Mouse (Mus musculus) MEL (cell line): ENCODE measurements at regions not wholly inside any gene's neighbourhood (a gene's known extent, or its start where the extent isn't known, plus 50 kb on each side); places are given as distances from the start of the nearest gene placed in this dataset.

ENCODE experiments used
- BHLHE40 ChIP-seq: IDR thresholded peaks from 2 replicates; pipeline ENCODE4 v1.6.1; 2012; ENCODE audit warnings: low read depth, mild to moderate bottlenecking, inconsistent platforms, low read length, improper control_type of control experiment, borderline replicate concordance
- CHD1 ChIP-seq: IDR thresholded peaks from 2 replicates; pipeline ENCODE4 v1.6.1; 2012; ENCODE audit warnings: low read depth, mild to moderate bottlenecking, inconsistent platforms, low read length, improper control_type of control experiment
- CTCF ChIP-seq, 3 experiments: IDR thresholded peaks in 2 of 3; conservative IDR thresholded peaks in 1 of 3; 2 replicates each; pipeline ENCODE4 v1.5.1; 2011 to 2012; ENCODE audit warnings: low read length in 3 of 3, low read depth in 2 of 3, mild to moderate bottlenecking in 2 of 3, improper control_type of control experiment in 1 of 3, inconsistent platforms in 1 of 3, mixed read lengths in 1 of 3, moderate library complexity in 1 of 3; ENCODE audit not compliant: control insufficient read depth in 1 of 3, insufficient read depth in 1 of 3, poor library complexity in 1 of 3, severe bottlenecking in 1 of 3
- GATA1 ChIP-seq: IDR thresholded peaks from 2 replicates; pipeline ENCODE4 v1.6.1; 2011; ENCODE audit warnings: low read depth, low read length, improper control_type of control experiment
- HCFC1 ChIP-seq: IDR thresholded peaks from 2 replicates; pipeline ENCODE4 v1.6.1; 2012; ENCODE audit warnings: low read depth, mild to moderate bottlenecking, inconsistent platforms, low read length, improper control_type of control experiment, moderate library complexity
- MAFK ChIP-seq: IDR thresholded peaks from 2 replicates; pipeline ENCODE4 v1.6.1; 2011; ENCODE audit warnings: low read depth, mild to moderate bottlenecking, low read length, improper control_type of control experiment, borderline replicate concordance
- MYC ChIP-seq: IDR thresholded peaks from 2 replicates; pipeline ENCODE4 v1.6.1; 2011; ENCODE audit warnings: low read depth, mild to moderate bottlenecking, low read length, improper control_type of control experiment, moderate library complexity
- POLR2A ChIP-seq, 2 experiments: IDR thresholded peaks; 2 replicates each; pipeline ENCODE4 v1.6.1; 2011 to 2012; ENCODE audit warnings: low read length in 2 of 2, mild to moderate bottlenecking in 2 of 2, control low read depth in 1 of 2, improper control_type of control experiment in 1 of 2, low read depth in 1 of 2, moderate library complexity in 1 of 2; ENCODE audit not compliant: control insufficient read depth in 1 of 2, insufficient read depth in 1 of 2, poor library complexity in 1 of 2
- POLR2AphosphoS2 ChIP-seq: IDR thresholded peaks from 2 replicates; pipeline ENCODE4 v1.6.1; 2011; ENCODE audit warnings: low read length, improper control_type of control experiment

- TF ChIP-seq POLR2A (IDR thresholded peaks at IDR 0.05; ENCODE audit: control insufficient read depth in 1 of 2, insufficient read depth in 1 of 2, low read depth in 1 of 2, low read length in 2 of 2, poor library complexity in 1 of 2) (no peak), POLR2AphosphoS2 (no peak), GATA1 (no peak), CHD1 (no peak), MAFK (no peak), MYC (no peak), CTCF (IDR thresholded peaks at IDR 0.05 in 2 of 3, conservative IDR thresholded peaks at IDR 0.05 in 1 of 3; ENCODE audit: control insufficient read depth in 1 of 3, insufficient read depth in 1 of 3, low read depth in 2 of 3, low read length in 3 of 3, poor library complexity in 1 of 3, severe bottlenecking in 1 of 3) (no peak), BHLHE40 (no peak), HCFC1 (no peak)
These were observed 121.0 kb downstream of the Qrsl1 start for GRCm38 (mm10) chr10:43780571-43780970.
